Mouse (Mus musculus) liver, embryonic 16.5 days (tissue): ENCODE measurements around the gene Hivep3. TPM values are rescaled to one million over a fixed set of nuclear protein-coding genes. Genes with fewer than 3 reads are reported as not detected.

Experiments
- ATAC-seq: fragments of 200-750 bp; cut with Nextera tagmentation; 2 replicates; pipeline ENCODE4 v1.8.0; 2017; ENCODE audit warnings: low read depth, mild to moderate bottlenecking, moderate number of reproducible peaks, moderate library complexity
- H3K27ac ChIP-seq: fragments of 300-500 bp; sonication (generic); 2 replicates; pipeline ENCODE4 v1.5.1; 2014; ENCODE audit warnings: mild to moderate bottlenecking, low read length
- H3K27me3 ChIP-seq: fragments of 300-500 bp; sonication (generic); 2 replicates; pipeline ENCODE4 v1.6.1; 2014; ENCODE audit warnings: low read depth, low read length, mixed read lengths; ENCODE audit not compliant: control insufficient read depth, insufficient read depth
- H3K36me3 ChIP-seq: fragments of 300-500 bp; sonication (generic); 2 replicates; pipeline ENCODE4 v1.6.1; 2014; ENCODE audit warnings: mild to moderate bottlenecking; ENCODE audit not compliant: control insufficient read depth, insufficient read depth
- H3K4me1 ChIP-seq: fragments of 300-500 bp; sonication (generic); 2 replicates; pipeline ENCODE4 v1.6.1; 2014; ENCODE audit warnings: low read depth, low read length, mixed read lengths; ENCODE audit not compliant: control insufficient read depth
- H3K4me2 ChIP-seq: fragments of 300-500 bp; sonication (generic); 2 replicates; pipeline ENCODE4 v1.6.1; 2014; ENCODE audit warnings: low read depth, low read length, mixed read lengths
- H3K4me3 ChIP-seq: fragments of 300-500 bp; sonication (generic); 2 replicates; pipeline ENCODE4 v1.5.1; 2014; ENCODE audit warnings: low read depth, mild to moderate bottlenecking, low read length
- H3K9ac ChIP-seq: fragments of 300-500 bp; sonication (generic); 2 replicates; pipeline ENCODE4 v1.6.1; 2014; ENCODE audit warnings: low read depth, low read length
- H3K9me3 ChIP-seq: fragments of 300-500 bp; sonication (generic); replicated peaks from 2 replicates; pipeline ENCODE4 v1.6.1; 2016; ENCODE audit warnings: low read length; ENCODE audit not compliant: control insufficient read depth
- WGBS: fragments of 180-500 bp; shearing (Covaris S2); extraction: QIAGEN DNeasy Blood & Tissue Kit; methylation state at CpG from one replicate; pipeline ENCODE4 v1.1.7; 2014; ENCODE audit not compliant: insufficient replicate concordance; 5-methylcytosine and 5-hydroxymethylcytosine counted together
- polyA plus RNA-seq: library from polyadenylated mRNA; unstranded; fragments of >200 nt; fragmentation: Nextera tagmentation; extraction: Ambion mirVana; gene quantifications from 2 replicates; pipeline ENCODE4 v1.2.1, GENCODE M21; 2015

The Hivep3 gene
- polyA plus RNA-seq, 1 experiment from 2014 or later, result 2.1 TPM

GRCm38 (mm10) chr4:120148291-120149141 is 414.9 kb downstream of the Hivep3 start:
- no peak overlapping the region for H3K4me3 ChIP-seq
- ATAC-seq, result peak; percentile 31; the same call in 1 of the 2 replicates

GRCm38 (mm10) chr4:120149142-120149524 is 415.5 kb downstream of the Hivep3 start:
- H3K4me1 ChIP-seq, result no peaks in the 10 kb centered on the region
- no peaks in the 10 kb centered on the region for H3K9me3 ChIP-seq
- WGBS, result 18% methylated on average over 3 of the region's 3 CpGs
- H3K36me3 ChIP-seq, result no peaks in the 10 kb centered on the region
- no peak overlapping the region for H3K4me3 ChIP-seq
- ATAC-seq, result no peak
- no peak overlapping the region for H3K9ac ChIP-seq
- peaks cover 5% of the 10 kb centered on the region for H3K27me3 ChIP-seq
- no peak overlapping the region for H3K27ac ChIP-seq
- no peak overlapping the region for H3K4me2 ChIP-seq

More at GRCm38 (mm10) chr4:120148291-120149141, 414.9 kb downstream of the Hivep3 start:
- Histone ChIP-seq H3K27me3 (peaks cover 5% of the 10 kb centered on the region), H3K9ac (no peak overlapping the region), H3K9me3 (no peaks in the 10 kb centered on the region), H3K4me1 (no peaks in the 10 kb centered on the region), H3K27ac (no peak overlapping the region), H3K36me3 (no peaks in the 10 kb centered on the region), H3K4me2 (peak overlapping the region; percentile 10)
- WGBS, result 5% methylated on average over 44 of the region's 45 CpGs

- WGBS, result 30% methylated on average over 6 of the region's 6 CpGs
These were observed 416.8 kb downstream of the Hivep3 start for GRCm38 (mm10) chr4:120150345-120150920.

GRCm38 (mm10) chr4:120151906-120152305 is 418.3 kb downstream of the Hivep3 start:
- Histone ChIP-seq H3K9me3 (no peaks in the 10 kb centered on the region), H3K27ac (no peak overlapping the region), H3K4me1 (no peaks in the 10 kb centered on the region), H3K36me3 (no peaks in the 10 kb centered on the region), H3K4me3 (no peak overlapping the region), H3K27me3 (peaks cover 5% of the 10 kb centered on the region), H3K4me2 (no peak overlapping the region), H3K9ac (no peak overlapping the region)
- ATAC-seq, result no peak
- 63% methylated on average over 6 of the region's 6 CpGs for WGBS

More at GRCm38 (mm10) chr4:120150345-120150920, 416.8 kb downstream of the Hivep3 start:
- Histone ChIP-seq H3K27me3 (peaks cover 5% of the 10 kb centered on the region), H3K27ac (no peak overlapping the region), H3K9ac (no peak overlapping the region), H3K36me3 (no peaks in the 10 kb centered on the region), H3K4me2 (no peak overlapping the region), H3K4me3 (no peak overlapping the region), H3K4me1 (no peaks in the 10 kb centered on the region), H3K9me3 (no peaks in the 10 kb centered on the region)
- no peak for ATAC-seq

- Histone ChIP-seq H3K9ac (no peak overlapping the region), H3K9me3 (no peaks in the 10 kb centered on the region), H3K27me3 (peaks cover 5% of the 10 kb centered on the region), H3K4me2 (no peak overlapping the region), H3K36me3 (no peaks in the 10 kb centered on the region), H3K27ac (no peak overlapping the region), H3K4me1 (no peaks in the 10 kb centered on the region), H3K4me3 (no peak overlapping the region)
- 50% methylated on average over 4 of the region's 4 CpGs for WGBS
- no peak for ATAC-seq
These were observed 419.1 kb downstream of the Hivep3 start for GRCm38 (mm10) chr4:120152648-120153047.

- no peaks in the 10 kb centered on the region for H3K36me3 ChIP-seq
- no peaks in the 10 kb centered on the region for H3K4me1 ChIP-seq
- H3K4me3 ChIP-seq, result no peak overlapping the region
- no peak overlapping the region for H3K4me2 ChIP-seq
- H3K27ac ChIP-seq, result no peak overlapping the region
- peaks cover 5% of the 10 kb centered on the region for H3K27me3 ChIP-seq
- H3K9me3 ChIP-seq, result no peaks in the 10 kb centered on the region
- WGBS, result 50% methylated on average over 3 of the region's 3 CpGs
- no peak overlapping the region for H3K9ac ChIP-seq
- no peak for ATAC-seq
These were observed 420.2 kb downstream of the Hivep3 start for GRCm38 (mm10) chr4:120153736-120154135.

- no peak overlapping the region for H3K4me3 ChIP-seq
- H3K36me3 ChIP-seq, result no peaks in the 10 kb centered on the region
- ATAC-seq, result no peak
- H3K4me2 ChIP-seq, result no peak overlapping the region
- 63% methylated on average over 5 of the region's 5 CpGs for WGBS
- H3K27ac ChIP-seq, result no peak overlapping the region
- no peak overlapping the region for H3K9ac ChIP-seq
- H3K9me3 ChIP-seq, result no peaks in the 10 kb centered on the region
- H3K27me3 ChIP-seq, result no peaks in the 10 kb centered on the region
- no peaks in the 10 kb centered on the region for H3K4me1 ChIP-seq
These were observed 425.2 kb downstream of the Hivep3 start for GRCm38 (mm10) chr4:120158714-120159310.

- Histone ChIP-seq H3K27ac (no peak within 1 kb of the TSS), H3K4me3 (no peak within 1 kb of the TSS), H3K4me1 (no peaks in the 10 kb centered on the region), H3K9me3 (no peaks in the 10 kb centered on the region), H3K4me2 (no peak within 1 kb of the TSS), H3K9ac (no peak within 1 kb of the TSS), H3K36me3 (no peaks in the 10 kb centered on the region), H3K27me3 (no peaks in the 10 kb centered on the region)
- peak; percentile 27; the same call in 1 of the 2 replicates for ATAC-seq
- 40% methylated on average over 29 of the region's 29 CpGs for WGBS
These were observed 427.8 kb downstream of the Hivep3 start, which contains the start of gene Edn2 for GRCm38 (mm10) chr4:120161166-120161949. Gene Edn2 (plus strand): TSS chr4:120161206.
